Mouse (Mus musculus): ENCODE measurements around the gene Itga5.

The Itga5 gene

DNA sequence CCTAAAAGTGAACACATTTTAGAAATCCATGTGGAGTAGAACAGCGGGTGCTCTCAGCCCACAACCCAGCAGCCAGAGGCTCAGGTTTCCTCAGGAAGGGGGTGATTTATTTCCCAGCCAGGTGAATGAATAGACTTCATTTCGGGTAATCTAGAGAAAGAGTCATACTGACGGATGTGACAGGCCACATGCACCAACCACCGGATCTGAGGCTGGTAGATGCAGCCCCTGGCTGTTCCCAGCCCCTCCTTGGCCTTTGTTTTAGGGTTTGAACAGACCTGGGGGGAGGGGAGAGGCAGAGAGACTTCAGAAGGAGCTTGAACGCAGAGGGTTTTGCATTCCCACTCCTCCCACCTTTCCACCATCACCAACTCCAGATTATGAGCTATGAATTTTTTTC is 70.7 kb downstream of the Itga5 start:
- DNase-seq (ENCODE audit: low spot score in 2 of 2), result no peak

DNA sequence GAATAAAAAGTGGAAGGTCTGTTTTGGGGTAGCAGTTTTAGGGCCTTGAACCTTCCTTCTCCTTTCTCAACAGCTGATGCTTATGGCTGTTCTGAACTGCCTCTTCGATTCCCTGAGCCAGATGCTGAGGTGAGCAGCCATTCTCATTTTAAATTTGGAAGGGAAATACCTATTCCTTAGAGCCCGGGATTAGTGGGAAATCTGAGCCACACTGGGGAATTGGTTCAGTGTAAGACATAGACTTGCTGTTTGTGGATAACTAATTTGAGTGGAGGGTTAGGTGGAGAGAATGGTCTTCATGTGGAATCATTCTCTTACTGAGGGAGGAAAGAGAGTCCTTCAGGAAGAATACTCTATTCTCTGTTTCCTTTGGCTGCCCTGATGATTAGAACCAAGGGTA is 71.9 kb downstream of the Itga5 start:
- DNase-seq (ENCODE audit: low spot score in 2 of 2), result no peak
